Mouse (Mus musculus): Measurements from ENCODE around the gene Creb3l1. TPM values are rescaled to one million over a fixed set of nuclear protein-coding genes. Genes with fewer than 3 reads are reported as not detected.

Creb3l1 gene
- total RNA-seq, 2 experiments from 2014 or later: 15.6 to 16.0 TPM

- DNase-seq: no peak
- intact Hi-C loops (cut with DNase I): no loop called here
These were observed 19.0 kb upstream of the Creb3l1 start for GRCm38 (mm10) chr2:92043285-92043684.

DNA sequence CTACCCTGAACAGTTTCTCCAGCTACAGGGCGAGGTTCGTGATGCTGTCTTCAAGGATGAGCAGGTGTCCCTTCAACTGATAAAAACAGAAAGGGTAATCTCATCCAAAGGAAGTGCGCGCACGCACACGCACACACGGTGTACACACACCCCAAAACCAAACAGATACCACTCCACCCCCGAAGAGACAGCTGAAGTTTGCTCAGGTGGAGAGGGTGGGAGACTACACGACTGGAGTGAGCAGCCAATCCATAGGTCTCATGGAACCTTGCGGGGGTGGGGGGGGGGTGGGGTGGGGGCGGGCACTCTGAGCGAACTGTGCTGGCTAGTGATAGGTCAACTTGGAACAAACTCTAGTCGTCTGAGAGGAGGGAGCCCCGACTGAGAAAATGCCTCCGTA is 17.2 kb upstream of the Creb3l1 start:
- DNase-seq: no peak
- intact Hi-C loops (cut with DNase I): no loop called here

DNA sequence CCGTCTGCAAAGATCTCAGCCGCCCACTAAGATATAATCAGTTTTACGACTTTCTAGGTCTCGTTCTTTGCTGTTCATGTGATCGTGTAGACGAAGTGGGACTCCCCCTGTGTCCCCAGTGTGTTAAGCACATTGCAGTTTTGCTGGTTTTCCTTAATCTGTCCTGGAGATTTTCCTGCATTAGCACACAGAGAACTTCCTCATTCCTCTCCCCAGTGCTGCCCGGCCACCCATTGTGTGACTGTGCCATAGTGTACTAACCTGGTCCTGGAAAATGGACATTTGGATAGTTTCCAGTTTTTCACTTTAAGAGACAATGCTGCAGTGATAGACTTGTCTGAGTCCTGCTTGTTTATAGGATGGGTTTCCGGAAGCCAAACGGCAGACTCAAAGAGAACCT is 10.0 kb upstream of the Creb3l1 start:
- DNase-seq: no peak
- intact Hi-C loops (cut with DNase I): no loop called here

GRCm38 (mm10) chr2:92030554-92030953 is 6.3 kb upstream of the Creb3l1 start:
- DNase-seq: no peak
- intact Hi-C loops (cut with DNase I): loop anchor here (2.0 kb wide), 1 partner anchor 20 kb away; no protein-coding TSS in a partner anchor

DNA sequence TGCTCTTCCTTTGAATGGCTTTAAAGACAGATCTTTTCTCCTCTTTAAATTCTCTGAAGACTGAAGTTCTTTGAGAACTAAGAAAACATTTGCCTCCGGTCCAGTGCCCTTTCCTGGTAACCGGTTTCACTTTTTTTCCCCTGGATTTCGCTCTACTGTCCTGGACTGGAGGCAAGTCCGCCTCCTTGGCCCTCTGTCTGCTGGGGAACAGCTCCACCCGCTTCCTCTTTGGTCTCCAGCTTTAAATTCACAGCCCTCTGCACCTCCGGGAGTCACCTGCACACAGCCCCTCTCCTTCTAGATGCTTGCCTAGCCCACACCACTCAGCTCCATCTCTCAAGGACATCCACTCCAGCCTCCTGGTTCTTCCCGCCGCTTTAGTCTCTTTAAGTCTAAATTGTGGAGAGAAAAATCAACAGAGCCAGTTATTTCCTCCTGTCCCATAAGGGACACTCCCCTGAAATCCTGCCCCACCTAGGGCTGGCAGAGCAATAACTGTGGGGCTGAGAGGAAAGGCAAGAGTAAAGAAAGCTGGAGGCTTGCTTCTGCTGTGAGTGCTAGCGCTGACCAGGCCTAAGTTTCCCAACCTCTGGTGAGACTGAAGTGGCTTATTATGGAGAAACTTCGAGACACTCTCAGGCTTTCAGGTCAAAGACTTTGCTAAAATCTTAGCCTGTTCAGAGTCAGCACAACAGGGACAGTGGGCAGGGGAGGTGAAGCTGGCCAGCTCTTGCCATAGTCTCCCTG is 5.3 kb upstream of the Creb3l1 start:
- intact Hi-C loops (cut with DNase I): loop anchor here (2.0 kb wide), 1 partner anchor 21 kb away; no protein-coding TSS in a partner anchor
- no peak for DNase-seq

DNA sequence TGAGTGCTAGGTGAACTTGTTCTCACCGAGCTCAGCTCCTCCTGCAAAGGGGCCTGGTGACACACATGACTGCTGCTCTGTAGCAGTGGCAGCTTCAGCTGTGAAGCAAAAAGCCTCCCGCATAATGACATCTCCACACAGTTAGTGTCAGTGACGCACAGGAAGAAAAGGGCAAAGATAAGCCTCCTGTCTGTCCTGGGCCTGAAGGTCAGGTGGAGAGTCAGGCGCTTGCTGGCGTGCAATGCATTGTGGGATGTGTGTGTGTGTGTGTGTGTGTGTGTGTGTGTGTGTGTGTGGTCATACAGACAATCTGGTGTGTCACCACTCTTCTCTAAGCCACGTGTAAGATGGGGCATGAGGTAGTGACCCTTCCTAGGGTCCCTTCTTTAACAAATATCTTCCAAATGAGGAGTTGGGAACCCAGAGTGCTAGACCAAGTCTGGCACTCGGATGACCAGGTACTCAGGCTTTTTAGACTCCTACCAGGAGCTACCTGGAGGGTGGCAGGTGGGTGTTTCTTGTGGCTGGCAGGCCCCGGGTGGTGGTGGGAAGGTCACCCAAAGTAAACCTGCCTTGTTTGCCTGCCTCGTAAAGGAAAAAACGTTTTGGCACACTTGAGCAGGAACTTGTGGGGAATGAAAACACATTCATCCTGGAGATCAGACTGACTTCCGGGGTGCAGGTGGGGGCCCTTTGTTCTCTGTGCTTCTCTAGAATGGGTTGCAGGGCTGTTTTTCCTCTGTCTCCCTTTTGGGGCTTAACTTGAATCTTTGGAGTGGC is 3.7 kb upstream of the Creb3l1 start:
- intact Hi-C loops (cut with DNase I): no loop called here
- DNase-seq: peak in 1 of 2 experiments; percentile 37

DNA sequence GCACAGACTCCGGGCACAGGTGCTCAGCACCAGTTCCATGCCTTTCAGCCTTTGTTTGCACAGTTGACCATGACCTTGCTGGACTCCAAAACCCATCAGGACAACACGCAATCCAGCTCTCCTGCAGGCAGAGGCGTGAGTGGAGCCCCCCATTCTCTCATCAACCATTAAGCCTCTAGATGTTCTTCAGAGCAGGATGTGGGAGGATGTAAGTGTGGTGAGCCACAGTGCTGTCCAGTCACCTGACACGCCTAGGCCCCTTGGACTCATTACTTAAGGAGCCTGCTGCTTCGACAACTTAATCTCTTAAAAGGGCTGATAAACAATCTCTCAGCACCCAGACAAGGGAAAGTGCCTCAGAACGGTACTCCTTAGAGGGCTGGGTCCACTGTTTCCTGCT is 1.7 kb upstream of the Creb3l1 start:
- no peak for DNase-seq

GRCm38 (mm10) chr2:92025202-92025601 is 900 bp upstream of the Creb3l1 start:
- intact Hi-C loops (cut with DNase I): loop anchor here (2.0 kb wide), 1 partner anchor 34 kb away; no protein-coding TSS in a partner anchor
- no peak for DNase-seq

More for the DNA sequence above, 1.7 kb upstream of the Creb3l1 start:
- intact Hi-C loops (cut with DNase I): loop anchor here (2.0 kb wide), 1 partner anchor 33 kb away; no protein-coding TSS in a partner anchor

DNA sequence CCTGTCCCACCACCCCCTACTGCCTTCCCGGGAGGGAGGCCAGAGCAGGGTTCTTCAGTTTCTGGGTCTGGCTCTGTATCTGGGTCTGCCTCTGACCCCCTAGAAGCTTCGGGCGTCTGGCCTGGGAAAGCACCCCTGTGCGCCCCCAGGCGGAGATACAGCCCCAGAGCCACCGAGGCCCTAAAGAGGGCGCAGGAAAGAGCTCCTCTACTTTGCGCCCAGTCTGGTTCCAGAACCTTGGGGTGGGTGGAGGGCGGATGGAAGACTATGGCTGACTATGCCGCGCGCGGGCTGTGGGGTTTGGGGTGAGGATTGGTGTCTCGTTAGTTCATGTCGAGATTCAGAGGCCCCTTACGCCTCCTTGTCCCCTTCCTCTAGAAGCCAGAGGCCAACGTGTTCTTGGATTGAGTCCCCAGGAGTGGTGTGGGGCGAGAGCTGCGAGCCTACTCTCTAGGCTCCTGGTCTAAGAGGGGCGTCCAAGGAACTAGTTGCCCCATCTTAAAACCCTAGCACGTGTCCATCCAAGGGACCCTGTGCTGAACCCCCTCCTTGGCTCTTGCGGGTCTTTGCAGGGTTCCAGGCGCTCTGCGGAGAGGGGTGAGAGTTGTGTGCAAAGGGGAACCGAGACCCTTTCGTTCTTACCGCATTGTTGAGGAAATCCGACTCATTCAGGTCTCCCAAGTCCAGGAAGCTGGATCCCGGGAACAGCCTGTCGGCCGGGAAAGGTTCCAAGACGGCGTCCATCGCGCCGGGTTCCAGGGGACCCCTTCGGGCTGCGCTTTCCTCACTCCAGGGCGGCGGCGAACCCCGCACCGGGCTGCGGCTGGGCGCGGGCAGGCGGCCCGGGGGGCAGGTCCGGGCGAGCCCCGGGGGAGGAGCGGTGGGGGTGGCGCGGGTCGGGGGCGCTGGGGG is 684 bp downstream of the Creb3l1 start:
- peak; percentile 60 to 69 for DNase-seq

GRCm38 (mm10) chr2:92020676-92021265 is 3.5 kb downstream of the Creb3l1 start:
- intact Hi-C loops (cut with DNase I): no loop called here
- DNase-seq: peak; percentile 50 to 51

More for the DNA sequence above, 684 bp downstream of the Creb3l1 start:
- intact Hi-C loops (cut with DNase I): loop anchor here (1.0 to 2.0 kb wide), 2 partner anchors 33 to 35 kb away; no protein-coding TSS in a partner anchor

DNA sequence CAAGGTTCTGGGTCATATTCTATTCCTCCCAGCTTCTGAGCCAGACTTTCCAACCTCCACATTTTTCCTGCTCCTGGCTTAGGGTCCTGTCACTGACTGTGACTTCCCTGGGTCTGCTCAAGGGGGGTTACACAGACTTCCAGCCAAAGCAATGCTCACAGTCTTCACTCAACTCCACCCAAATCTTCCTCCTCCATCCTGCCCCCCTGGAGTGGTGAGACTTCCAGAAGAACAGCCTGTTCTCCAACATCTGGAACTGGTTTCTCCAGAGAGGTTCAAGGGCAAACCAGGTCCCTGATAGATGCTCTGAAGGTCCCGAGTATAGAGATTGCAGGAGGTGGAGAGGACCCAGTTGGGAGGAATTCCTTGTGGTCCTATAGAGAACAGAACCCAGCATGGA is 6.9 kb downstream of the Creb3l1 start:
- DNase-seq: no peak
- intact Hi-C loops (cut with DNase I): no loop called here

GRCm38 (mm10) chr2:92016981-92017380 is 7.3 kb downstream of the Creb3l1 start:
- intact Hi-C loops (cut with DNase I): no loop called here
- peak; percentile 91 to 92 for DNase-seq

DNA sequence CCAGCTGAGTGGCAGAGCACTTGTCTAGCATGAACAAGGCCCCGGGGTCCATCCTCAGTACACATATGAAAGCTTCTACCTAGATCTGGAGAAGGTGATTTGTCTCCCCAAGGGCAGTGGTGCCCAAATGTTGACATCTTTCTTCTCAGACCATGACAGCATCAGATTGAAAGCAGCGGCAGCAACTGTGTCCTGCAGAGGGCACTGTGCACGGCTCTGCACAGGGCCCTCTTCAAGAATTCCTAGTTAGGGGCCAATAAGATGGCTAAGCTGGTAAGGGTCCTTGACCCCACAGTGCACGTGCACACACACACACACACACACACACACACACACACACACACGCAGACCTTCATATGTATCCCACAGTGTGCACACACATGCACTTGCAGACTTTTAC is 9.4 kb downstream of the Creb3l1 start:
- no peak for DNase-seq
- intact Hi-C loops (cut with DNase I): no loop called here

DNA sequence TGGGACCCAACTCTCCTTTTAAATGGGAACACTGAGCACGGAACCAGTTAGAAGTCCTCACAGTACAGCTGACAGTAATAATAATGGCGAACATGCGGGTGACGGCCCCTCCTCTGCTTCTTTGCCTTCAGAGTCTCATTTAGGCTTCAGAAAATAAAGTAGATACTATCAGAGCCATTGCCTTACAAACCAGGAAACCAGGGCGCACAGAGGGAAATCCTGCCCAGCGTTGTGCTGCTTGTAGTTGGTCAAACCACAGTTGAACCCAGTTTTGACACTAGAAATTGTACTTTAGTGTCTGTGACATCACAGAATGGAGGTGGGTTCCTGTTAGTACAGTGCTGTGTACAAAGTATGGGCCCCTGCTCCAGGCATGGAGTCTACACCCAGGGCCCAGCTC is 10.1 kb downstream of the Creb3l1 start:
- intact Hi-C loops (cut with DNase I): no loop called here
- no peak for DNase-seq

DNA sequence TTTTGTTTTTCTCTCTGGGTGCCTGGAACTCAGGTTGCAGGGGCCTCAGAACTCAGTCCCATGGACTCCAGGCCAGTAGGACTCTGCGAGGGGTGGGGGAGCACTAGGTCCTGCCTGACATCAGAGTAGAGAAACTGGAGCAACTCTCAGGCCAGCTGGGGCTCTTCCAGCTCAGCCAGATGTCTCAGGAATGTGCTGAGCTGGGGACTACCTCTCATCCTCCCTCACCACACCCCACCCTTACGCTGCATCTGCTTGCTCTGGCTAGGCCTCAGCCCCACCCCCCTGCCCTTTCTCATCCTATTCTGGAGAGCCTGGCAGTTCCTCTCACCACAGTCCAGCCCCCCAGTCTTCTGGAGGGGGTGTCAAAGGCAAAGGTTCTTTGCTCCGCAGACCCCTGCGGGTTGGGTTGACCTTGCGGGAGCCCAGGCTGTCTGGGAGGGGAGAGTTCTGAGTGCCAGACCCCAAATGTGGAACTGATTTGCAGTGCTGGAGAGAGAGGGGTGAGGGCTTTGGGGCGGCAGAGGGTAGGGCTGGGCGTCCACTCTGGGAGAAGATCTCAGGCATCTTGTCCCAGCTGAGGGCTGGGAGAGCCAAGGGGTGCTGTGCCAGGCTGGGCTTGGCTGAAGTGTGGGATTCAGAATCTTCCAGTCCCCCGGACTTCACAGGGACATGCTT is 11.4 kb downstream of the Creb3l1 start:
- peak; percentile 85 to 86 for DNase-seq
- intact Hi-C loops (cut with DNase I): no loop called here

GRCm38 (mm10) chr2:92011424-92012353 is 12.6 kb downstream of the Creb3l1 start:
- DNase-seq: peak in 1 of 2 experiments; percentile 41
- intact Hi-C loops (cut with DNase I): no loop called here

- DNase-seq: no peak
- intact Hi-C loops (cut with DNase I): loop anchor here (1.0 kb wide), 1 partner anchor 49 kb away; no protein-coding TSS in a partner anchor
These were observed 15.5 kb downstream of the Creb3l1 start for GRCm38 (mm10) chr2:92008623-92009404.
